Mouse (Mus musculus) limb, embryonic 11.5 days (tissue): ENCODE results near the gene Degs1. TPM values are rescaled to one million over a fixed set of nuclear protein-coding genes. Genes with fewer than 3 reads are reported as not detected.

Experiments
- ATAC-seq: fragments of 200-750 bp; cut with Nextera tagmentation; 2 replicates; pipeline ENCODE4 v1.8.0; 2017; ENCODE audit warnings: low read depth; ENCODE audit not compliant: insufficient number of reproducible peaks, low FRiP score, low TSS enrichment
- DNase-seq: peaks from one replicate; pipeline ENCODE4 v3.0.0-alpha.2; 2015; ENCODE audit warnings: low spot score
- H3K27ac ChIP-seq: fragments of 300-500 bp; sonication (generic); replicated peaks from 2 replicates; pipeline ENCODE4 v1.5.1; 2014; ENCODE audit warnings: low read depth, mild to moderate bottlenecking, low read length
- H3K27me3 ChIP-seq: fragments of 300-500 bp; sonication (generic); 2 replicates; pipeline ENCODE4 v1.6.1; 2014; ENCODE audit warnings: mild to moderate bottlenecking, low read length, mixed read lengths; ENCODE audit not compliant: control insufficient read depth, insufficient read depth
- H3K36me3 ChIP-seq: fragments of 300-500 bp; sonication (generic); 2 replicates; pipeline ENCODE4 v1.6.1; 2014; ENCODE audit warnings: mild to moderate bottlenecking, low read length, moderate library complexity, mixed read lengths; ENCODE audit not compliant: control insufficient read depth, insufficient read depth
- H3K4me1 ChIP-seq: fragments of 300-500 bp; sonication (generic); 2 replicates; pipeline ENCODE4 v1.6.1; 2014; ENCODE audit warnings: low read length, mixed read lengths; ENCODE audit not compliant: control insufficient read depth, insufficient read depth
- H3K4me2 ChIP-seq: fragments of 300-500 bp; sonication (generic); 2 replicates; pipeline ENCODE4 v1.6.1; 2014; ENCODE audit warnings: low read depth, mild to moderate bottlenecking, moderate library complexity; ENCODE audit not compliant: severe bottlenecking
- H3K4me3 ChIP-seq: fragments of 300-500 bp; sonication (generic); 2 replicates; pipeline ENCODE4 v1.5.1; 2014; ENCODE audit warnings: low read depth, low read length
- H3K9ac ChIP-seq: fragments of 300-500 bp; sonication (generic); 2 replicates; pipeline ENCODE4 v1.6.1; 2014; ENCODE audit warnings: mild to moderate bottlenecking, low read length
- H3K9me3 ChIP-seq: fragments of 300-500 bp; sonication (generic); 2 replicates; pipeline ENCODE4 v1.6.1; 2016; ENCODE audit warnings: low read length; ENCODE audit not compliant: control insufficient read depth
- WGBS: fragments of 180-500 bp; shearing (Covaris S2); extraction: QIAGEN DNeasy Blood & Tissue Kit; methylation state at CpG from one replicate; pipeline ENCODE4 v1.1.7; 2014; 5-methylcytosine and 5-hydroxymethylcytosine counted together
- polyA plus RNA-seq: library from polyadenylated mRNA; unstranded; fragments of >200 nt; fragmentation: Nextera tagmentation; extraction: Ambion mirVana; gene quantifications from 2 replicates; pipeline ENCODE4 v1.2.1, GENCODE M21; 2014

Degs1 gene
- polyA plus RNA-seq = 65.1 and 73.6 TPM in 2 replicates

DNA sequence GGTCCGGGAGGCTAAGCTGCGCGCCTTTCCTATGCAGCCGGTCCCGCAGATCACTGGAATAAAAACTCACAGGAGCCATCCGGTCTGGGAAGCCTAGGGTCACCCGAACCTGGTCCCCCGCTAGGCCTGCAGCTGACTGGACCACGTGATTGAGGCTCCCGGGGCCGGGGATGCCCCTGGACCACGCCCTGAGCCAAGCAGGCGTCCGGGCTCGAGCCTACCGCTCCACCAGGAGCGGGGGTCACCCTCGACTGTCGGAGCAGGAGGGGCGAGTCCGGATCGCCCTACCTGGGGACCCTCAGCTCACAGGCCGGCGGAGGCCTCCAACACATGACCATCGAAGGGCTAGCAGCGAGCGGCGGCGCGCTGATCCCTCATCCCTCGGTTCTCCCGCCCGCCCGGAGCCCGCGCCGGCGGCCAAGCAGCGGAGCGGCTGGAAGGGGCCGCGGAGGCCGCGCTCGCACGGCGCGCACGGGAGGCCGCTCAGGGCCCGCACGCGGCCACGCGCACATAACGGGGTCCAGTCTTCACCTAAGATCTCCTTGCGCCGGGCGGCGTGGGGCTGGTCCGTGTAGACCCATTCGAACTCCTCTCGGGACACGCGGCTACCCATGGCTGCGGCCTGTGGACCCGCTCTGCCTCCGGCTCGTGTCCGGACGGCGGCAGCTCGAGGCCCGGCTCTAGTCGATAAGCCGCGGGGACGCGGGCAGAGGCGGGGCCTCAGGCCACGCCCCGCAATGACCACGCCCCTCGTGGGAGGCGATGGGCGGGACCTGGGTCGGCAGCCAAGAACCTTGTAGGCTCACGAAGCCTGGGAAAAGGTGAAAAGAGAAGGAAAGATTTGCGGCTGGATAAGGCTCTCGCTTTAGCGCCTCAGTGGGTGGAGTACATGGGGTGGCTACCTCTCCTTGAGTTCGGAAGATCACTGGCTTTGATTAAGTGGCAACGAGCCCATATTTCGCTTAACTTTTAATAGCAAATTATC is at the start of gene Degs1:
TSS of gene Degs1 (minus strand) at position 714 of the 985 bp plus-strand sequence.
- no peaks in the 10 kb centered on the region for H3K27me3 ChIP-seq
- peak within 1 kb of the TSS; percentile 57 for H3K4me3 ChIP-seq
- H3K4me1 ChIP-seq = peaks cover 8% of the 10 kb centered on the region
- peak within 1 kb of the TSS; percentile 71 for H3K4me2 ChIP-seq
- under 1% methylated on average over 94 of the region's 94 CpGs for WGBS
- peak within 1 kb of the TSS; percentile 57 for H3K27ac ChIP-seq
- H3K9ac ChIP-seq = peak within 1 kb of the TSS; percentile 71
- DNase-seq (peak; percentile 97), ATAC-seq (peak; percentile 90)
- no peaks in the 10 kb centered on the region for H3K9me3 ChIP-seq
- H3K36me3 ChIP-seq = peaks cover 7% of the 10 kb centered on the region; the same call in 1 of the 2 replicates

GRCm38 (mm10) chr1:182325919-182326318 is 43.3 kb upstream of the Degs1 start:
- Histone ChIP-seq H3K4me1 (no peaks in the 10 kb centered on the region), H3K4me2 (no peak overlapping the region), H3K27me3 (no peaks in the 10 kb centered on the region), H3K9ac (no peak overlapping the region), H3K27ac (no peak overlapping the region), H3K9me3 (no peaks in the 10 kb centered on the region), H3K4me3 (no peak overlapping the region), H3K36me3 (peaks cover 15% of the 10 kb centered on the region; the same call in 1 of the 2 replicates)
- WGBS = 96% methylated on average over 1 of the region's 1 CpGs
- ATAC-seq (no peak), DNase-seq (no peak)

DNA sequence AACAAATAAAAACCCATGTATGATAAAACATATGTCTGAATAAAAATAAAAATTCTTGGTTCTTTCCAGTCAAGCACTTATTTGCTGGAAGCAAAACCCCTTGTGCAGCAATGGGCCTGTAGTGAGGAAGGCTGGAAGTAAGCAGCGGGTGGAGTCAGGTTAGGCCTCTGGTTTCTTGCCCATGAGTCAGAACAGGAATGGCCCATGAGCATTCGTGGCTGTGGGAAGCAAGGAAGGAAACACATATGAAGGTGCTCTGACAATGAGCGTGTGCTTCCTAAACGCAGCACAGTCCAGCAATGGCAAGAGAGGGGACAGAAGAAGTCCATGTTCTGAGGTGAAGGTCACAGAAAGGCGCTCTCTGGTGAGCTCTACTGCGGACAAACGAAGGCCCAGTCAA is 41.9 kb upstream of the Degs1 start:
- WGBS = 97% methylated on average over 7 of the region's 7 CpGs
- Histone ChIP-seq H3K9me3 (no peaks in the 10 kb centered on the region), H3K9ac (no peak overlapping the region), H3K27me3 (no peaks in the 10 kb centered on the region), H3K4me1 (no peaks in the 10 kb centered on the region), H3K27ac (no peak overlapping the region), H3K4me2 (no peak overlapping the region), H3K4me3 (no peak overlapping the region), H3K36me3 (peaks cover 15% of the 10 kb centered on the region; the same call in 1 of the 2 replicates)
- ATAC-seq (no peak), DNase-seq (no peak)

DNA sequence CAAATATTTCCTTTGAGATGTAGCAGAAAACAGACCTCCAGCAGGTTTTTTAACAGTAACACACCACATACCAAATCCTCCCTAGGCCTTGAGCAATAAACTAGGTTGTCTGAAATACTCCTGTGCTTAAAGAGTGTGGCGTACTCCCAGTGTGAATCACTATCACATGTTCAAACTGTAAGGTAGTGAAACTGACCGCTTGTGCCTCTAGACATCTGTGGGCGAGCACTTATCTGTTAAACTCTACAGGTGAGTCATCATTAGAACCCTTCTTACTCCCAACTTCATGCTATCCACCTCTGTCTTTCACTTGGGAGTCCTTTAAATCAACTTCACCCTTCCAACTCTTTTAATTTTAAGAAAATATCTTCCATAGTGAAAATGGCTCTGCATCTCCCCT is 40.5 kb upstream of the Degs1 start:
- peaks cover 18% of the 10 kb centered on the region for H3K36me3 ChIP-seq
- no peak for DNase-seq
- ATAC-seq = no peak
- WGBS = 96% methylated on average over 3 of the region's 3 CpGs
- no peaks in the 10 kb centered on the region for H3K4me1 ChIP-seq
- no peak overlapping the region for H3K4me3 ChIP-seq
- no peak overlapping the region for H3K27ac ChIP-seq
- no peak overlapping the region for H3K9ac ChIP-seq
- H3K27me3 ChIP-seq = no peaks in the 10 kb centered on the region
- no peak overlapping the region for H3K4me2 ChIP-seq
- H3K9me3 ChIP-seq = no peaks in the 10 kb centered on the region

DNA sequence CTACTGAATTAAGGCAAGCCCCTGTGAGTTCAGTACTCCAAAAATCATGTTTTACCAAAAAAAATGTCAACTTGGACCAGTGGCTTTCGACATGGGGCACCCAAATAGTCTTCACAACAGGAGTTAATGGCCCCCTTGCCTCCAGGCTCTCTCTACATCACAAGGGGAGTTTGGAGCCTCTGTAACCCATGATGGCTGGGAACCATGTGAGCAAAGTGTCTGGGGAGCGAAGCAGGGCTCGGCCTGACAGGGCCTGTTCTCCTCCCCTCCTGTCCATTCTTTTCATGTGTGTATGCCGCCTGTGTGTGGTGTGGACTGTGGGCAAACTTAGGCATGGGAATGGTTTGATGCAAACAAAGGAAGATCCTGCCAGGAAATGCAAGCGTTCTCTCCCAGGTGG is 31.6 kb upstream of the Degs1 start:
- Histone ChIP-seq H3K9ac (no peak overlapping the region), H3K4me3 (no peak overlapping the region), H3K36me3 (peaks cover 16% of the 10 kb centered on the region), H3K27ac (no peak overlapping the region), H3K27me3 (no peaks in the 10 kb centered on the region), H3K4me2 (no peak overlapping the region), H3K9me3 (peaks cover 3% of the 10 kb centered on the region; the same call in 1 of the 2 replicates), H3K4me1 (no peaks in the 10 kb centered on the region)
- ATAC-seq = no peak
- no peak for DNase-seq
- WGBS = 95% methylated on average over 5 of the region's 5 CpGs

DNA sequence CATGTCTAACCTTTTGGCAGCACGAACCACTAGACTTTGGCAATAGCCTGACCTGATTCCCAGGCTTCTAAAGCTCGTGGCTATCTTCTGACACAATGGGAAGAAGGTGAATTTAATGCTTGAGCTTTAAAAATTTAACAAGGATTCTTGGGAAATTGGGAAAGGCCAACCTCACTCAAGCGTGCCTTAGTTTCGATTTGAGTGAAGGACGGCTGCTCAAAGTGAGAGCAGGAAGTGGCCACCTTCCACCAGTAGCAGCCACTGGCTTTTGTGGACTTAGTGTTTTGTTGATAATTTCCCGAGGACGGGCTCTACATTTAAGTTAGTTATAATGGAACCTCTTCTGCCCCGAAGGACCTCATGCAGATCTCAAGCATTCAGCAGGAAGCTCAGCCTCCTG is 30.6 kb upstream of the Degs1 start:
- no peak for DNase-seq
- Histone ChIP-seq H3K27me3 (no peaks in the 10 kb centered on the region), H3K4me3 (no peak overlapping the region), H3K36me3 (peaks cover 15% of the 10 kb centered on the region), H3K4me1 (no peaks in the 10 kb centered on the region), H3K4me2 (no peak overlapping the region), H3K9ac (no peak overlapping the region), H3K27ac (no peak overlapping the region), H3K9me3 (peaks cover 3% of the 10 kb centered on the region; the same call in 1 of the 2 replicates)
- no peak for ATAC-seq
- 96% methylated on average over 8 of the region's 8 CpGs for WGBS

GRCm38 (mm10) chr1:182311376-182311775 is 28.8 kb upstream of the Degs1 start:
- WGBS = 94% methylated on average over 5 of the region's 5 CpGs
- H3K4me2 ChIP-seq = no peak overlapping the region
- H3K4me3 ChIP-seq = no peak overlapping the region
- H3K9ac ChIP-seq = no peak overlapping the region
- peaks cover 3% of the 10 kb centered on the region; the same call in 1 of the 2 replicates for H3K9me3 ChIP-seq
- H3K27me3 ChIP-seq = no peaks in the 10 kb centered on the region
- DNase-seq = no peak
- no peaks in the 10 kb centered on the region for H3K4me1 ChIP-seq
- H3K27ac ChIP-seq = no peak overlapping the region
- no peak for ATAC-seq
- peaks cover 5% of the 10 kb centered on the region; the same call in 1 of the 2 replicates for H3K36me3 ChIP-seq

- no peak overlapping the region for H3K4me3 ChIP-seq
- H3K36me3 ChIP-seq = peaks cover 2% of the 10 kb centered on the region; the same call in 1 of the 2 replicates
- no peak overlapping the region for H3K27ac ChIP-seq
- DNase-seq (no peak), ATAC-seq (no peak)
- WGBS = 81% methylated on average over 2 of the region's 2 CpGs
- H3K27me3 ChIP-seq = no peaks in the 10 kb centered on the region
- no peaks in the 10 kb centered on the region for H3K4me1 ChIP-seq
- no peak overlapping the region for H3K9ac ChIP-seq
- H3K9me3 ChIP-seq = peaks cover 3% of the 10 kb centered on the region; the same call in 1 of the 2 replicates
- no peak overlapping the region for H3K4me2 ChIP-seq
These were observed 27.7 kb upstream of the Degs1 start for GRCm38 (mm10) chr1:182310316-182310715.
